In the genomic region with DNA sequence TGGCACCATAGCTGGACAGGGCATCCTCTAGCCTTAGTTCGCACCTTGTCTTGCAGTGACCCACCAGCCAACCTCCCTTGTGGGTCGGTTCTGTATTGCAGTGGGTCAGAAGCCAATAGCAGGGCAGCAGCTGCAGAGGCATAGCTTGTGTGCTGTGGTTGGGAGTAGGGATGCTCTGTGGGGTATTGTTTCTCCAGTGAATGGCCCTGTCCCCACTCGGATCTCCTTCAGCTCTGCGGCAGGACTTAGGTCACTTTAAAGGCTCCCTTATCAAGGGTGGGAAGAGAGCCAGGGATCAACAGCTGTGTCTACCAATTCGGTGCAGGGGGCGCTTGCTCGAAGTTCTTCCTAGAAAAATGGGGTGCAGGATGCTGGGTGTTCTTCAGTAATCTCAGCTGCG, we compare ENCODE assay signal across 23 mouse cellular contexts.
DNase-seq lines count a peak whose midpoint lies in the region; ATAC-seq and TF ChIP-seq lines count a peak whose summit lies in the region.
"Had no signal": no experiment of that assay in that cellular context is flagged by ENCODE, and none has a peak within 500 bp of the region (broad histone marks: within the 10 kb centered on the region; RNA-seq: fewer than 3 reads in every experiment).

No protein-coding gene starts in this region.

- no peak overlapping the region for H3K27ac ChIP-seq in embryonic facial prominence, embryonic 11.5 days (replicated peaks; ENCODE audit: low read depth, low read length)
- no peak overlapping the region for H3K27ac ChIP-seq in embryonic facial prominence, embryonic 10.5 days (replicated peaks)
- peak overlapping the region; percentile 55; the same call in 1 of the 2 replicates for H3K27ac ChIP-seq in layer of hippocampus, adult 2 months
- H3K27ac ChIP-seq in cortical plate, adult 2 months (ENCODE audit: insufficient read depth, low read length): 0 out of 2 replicates have a peak overlapping the region, but pooled peaks have one; percentile 22
- H3K27ac ChIP-seq: embryonic facial prominence, embryonic 15.5 days; forebrain, embryonic 10.5 days; heart, adult 2 months; heart, embryonic 15.5 days; hindbrain, embryonic 10.5 days; hindbrain, embryonic 14.5 days; intestine, embryonic 15.5 days had no signal

- H3K9me3 ChIP-seq in embryonic facial prominence, embryonic 11.5 days (replicated peaks; ENCODE audit: control insufficient read depth, low read length): no peaks in the 10 kb centered on the region
- H3K9me3 ChIP-seq in embryonic facial prominence, embryonic 10.5 days: no peaks in the 10 kb centered on the region
- H3K9me3 ChIP-seq: embryonic facial prominence, embryonic 15.5 days; forebrain, embryonic 10.5 days; heart, embryonic 15.5 days; hindbrain, embryonic 10.5 days; intestine, embryonic 15.5 days had no signal

- 84% methylated on average over 8 of the region's 8 CpGs for WGBS in embryonic facial prominence, embryonic 11.5 days
- WGBS in embryonic facial prominence, embryonic 10.5 days: 89% methylated on average over 8 of the region's 8 CpGs

- H3K4me1 ChIP-seq in embryonic facial prominence, embryonic 11.5 days (ENCODE audit: control insufficient read depth, insufficient read depth, low read length): no peaks in the 10 kb centered on the region
- H3K4me1 ChIP-seq in embryonic facial prominence, embryonic 10.5 days: peaks cover 16% of the 10 kb centered on the region
- H3K4me1 ChIP-seq in cortical plate, adult 2 months (ENCODE audit: control insufficient read depth, insufficient read depth, low read length): no peaks in the 10 kb centered on the region; the same call in 1 of the 2 replicates
- H3K4me1 ChIP-seq: embryonic facial prominence, embryonic 15.5 days; heart, embryonic 15.5 days; intestine, embryonic 15.5 days had no signal

- no peak overlapping the region for H3K9ac ChIP-seq in embryonic facial prominence, embryonic 11.5 days (replicated peaks; ENCODE audit: low read length)
- H3K9ac ChIP-seq: embryonic facial prominence, embryonic 15.5 days; heart, embryonic 15.5 days; hindbrain, embryonic 14.5 days; intestine, embryonic 15.5 days had no signal

- TF ChIP-seq POLR2A in cortical plate, adult 2 months (IDR thresholded peaks at IDR 0.05; ENCODE audit: extremely low read depth, insufficient read depth, low read length): no peak

- peak; percentile 11; the same call in 1 of the 2 replicates for TF ChIP-seq CTCF in layer of hippocampus, adult 2 months (conservative IDR thresholded peaks at IDR 0.05)
- no peak for TF ChIP-seq CTCF in cortical plate, adult 2 months (IDR thresholded peaks at IDR 0.05; ENCODE audit: extremely low read depth, insufficient read depth, low read length)

- 0 out of 2 replicates have a peak, but pooled peaks have one; percentile 14 for ATAC-seq in embryonic facial prominence, embryonic 11.5 days (replicated peaks; ENCODE audit: insufficient number of reproducible peaks, low FRiP score, low TSS enrichment, low read depth)
- ATAC-seq: forebrain, embryonic 14.5 days; intestine, embryonic 15.5 days had no signal

- no peak for DNase-seq in embryonic facial prominence, embryonic 11.5 days (ENCODE audit: low spot score)
- DNase-seq in embryonic facial prominence, embryonic 10.5 days (ENCODE audit: low spot score): no peak
- DNase-seq in layer of hippocampus, adult 2 months (ENCODE audit: low spot score in 2 of 2): peak in 1 of 2 experiments; percentile 6
- DNase-seq in layer of hippocampus, postnatal 25 days (ENCODE audit: extremely low spot score in 1 of 2, low spot score in 1 of 2): no peak
- peak; percentile 77 for DNase-seq in layer of hippocampus, adult 9-11 months
- DNase-seq in left cerebral cortex, postnatal 4 days: no peak
- DNase-seq: adrenal gland, adult 2 months; adrenal gland, postnatal 25 days; cerebellum, adult 18-20 months; cerebellum, postnatal 25 days; gastrocnemius, postnatal 10 days; heart, adult 2 months; heart, postnatal 14 days had no signal

- H3K4me2 ChIP-seq in embryonic facial prominence, embryonic 11.5 days (ENCODE audit: low read depth, low read length): no peak overlapping the region
- H3K4me2 ChIP-seq: embryonic facial prominence, embryonic 15.5 days; heart, embryonic 11.5 days; heart, embryonic 15.5 days; hindbrain, embryonic 14.5 days; intestine, embryonic 15.5 days had no signal

- intact Hi-C loops in left cerebral cortex, postnatal 4 days (cut with DNase I): no loop called here

- no peak overlapping the region for H3K4me3 ChIP-seq in embryonic facial prominence, embryonic 11.5 days (ENCODE audit: low read depth, low read length)
- H3K4me3 ChIP-seq in embryonic facial prominence, embryonic 10.5 days: no peak overlapping the region
- no peak overlapping the region for H3K4me3 ChIP-seq in layer of hippocampus, adult 2 months
- no peak overlapping the region for H3K4me3 ChIP-seq in cortical plate, adult 2 months (ENCODE audit: insufficient read depth, low read length)
- H3K4me3 ChIP-seq: embryonic facial prominence, embryonic 15.5 days; erythroblast, embryonic 14.5 days; forebrain, embryonic 10.5 days; heart, adult 2 months; heart, embryonic 15.5 days; hindbrain, embryonic 10.5 days; intestine, embryonic 15.5 days had no signal

- no peaks in the 10 kb centered on the region for H3K27me3 ChIP-seq in embryonic facial prominence, embryonic 11.5 days (ENCODE audit: control insufficient read depth, insufficient read depth, low read length)
- no peaks in the 10 kb centered on the region for H3K27me3 ChIP-seq in embryonic facial prominence, embryonic 10.5 days (replicated peaks; ENCODE audit: low read depth, poor library complexity, severe bottlenecking)
- H3K27me3 ChIP-seq: embryonic facial prominence, embryonic 15.5 days; heart, embryonic 15.5 days; intestine, embryonic 15.5 days had no signal

- H3K36me3 ChIP-seq in embryonic facial prominence, embryonic 11.5 days (replicated peaks; ENCODE audit: control insufficient read depth, insufficient read depth, low read depth, low read length): no peaks in the 10 kb centered on the region
- H3K36me3 ChIP-seq in embryonic facial prominence, embryonic 10.5 days (replicated peaks): no peaks in the 10 kb centered on the region
- H3K36me3 ChIP-seq: embryonic facial prominence, embryonic 15.5 days; forebrain, embryonic 10.5 days; heart, embryonic 15.5 days; hindbrain, embryonic 10.5 days; intestine, embryonic 15.5 days had no signal

Comparison
In these comparisons a context has a peak if more than half of its experiments do, and no peak if none do; other contexts are left out.
1. H3K27ac ChIP-seq: peak in layer of hippocampus, adult 2 months (single experiment) and cortical plate, adult 2 months (single experiment); none in embryonic facial prominence, embryonic 11.5 days (single experiment) and embryonic facial prominence, embryonic 10.5 days (single experiment).